In genomic region chr5:89221658-89222057, GRCm38 (mm10) we compare ENCODE assay signal across 8 mouse cellular contexts.
A peak's percentile ranks its signal among the peaks of the same experiment; 100 is the strongest.
DNase-seq lines count a peak whose midpoint lies in the region; ATAC-seq and TF ChIP-seq lines count a peak whose summit lies in the region.

No protein-coding gene starts in this region.

- no peak overlapping the region for H3K4me3 ChIP-seq in lung, adult 2 months (replicated peaks; ENCODE audit: extremely low read depth, low read depth, low read length)
- H3K4me3 ChIP-seq in neural tube, embryonic 14.5 days (ENCODE audit: low read depth, low read length), result no peak overlapping the region

- H3K27ac ChIP-seq in neural tube, embryonic 14.5 days (ENCODE audit: low read depth, low read length), result no peak overlapping the region

- no peak for TF ChIP-seq POLR2A in lung, adult 2 months (IDR thresholded peaks at IDR 0.05; ENCODE audit: borderline replicate concordance, extremely low read depth, low read depth, low read length)

- peak; percentile 51; the same call in 1 of the 2 replicates for TF ChIP-seq CTCF in lung, adult 2 months (IDR thresholded peaks at IDR 0.05; ENCODE audit: insufficient read depth, low read length)

- H3K36me3 ChIP-seq in neural tube, embryonic 14.5 days (ENCODE audit: control insufficient read depth, insufficient read depth, low read length), result no peaks in the 10 kb centered on the region

- peak; percentile 79 for ATAC-seq in frontal cortex, adult (ENCODE audit: low TSS enrichment)
- ATAC-seq in neural tube, embryonic 14.5 days (ENCODE audit: low read depth), result peak; percentile 88; the same call in 1 of the 2 replicates

- 53% methylated on average over 1 of the region's 1 CpGs for WGBS in lung, adult 2 months
- 57% methylated on average over 1 of the region's 1 CpGs for WGBS in neural tube, embryonic 14.5 days

- DNase-seq in frontal cortex, postnatal 36 days (ENCODE audit: low spot score in 2 of 2), result no peak
- DNase-seq in lung, adult 2 months, result no peak
- no peak for DNase-seq in lung, adult 18-20 months
- peak; percentile 63 for DNase-seq in embryo, embryonic 11 days
- DNase-seq in kidney, postnatal 4 days, result peak; percentile 60 to 69
- DNase-seq in c-Kit-positive CD71-positive TER-119-positive erythroid progenitor cells, embryonic 14.5 days (ENCODE audit: low spot score), result no peak

- H3K4me1 ChIP-seq in lung, adult 2 months (ENCODE audit: control insufficient read depth, insufficient read depth, low read length), result no peaks in the 10 kb centered on the region; the same call in 1 of the 2 replicates
- no peaks in the 10 kb centered on the region for H3K4me1 ChIP-seq in neural tube, embryonic 14.5 days (ENCODE audit: control insufficient read depth, insufficient read depth, low read length)

- no peaks in the 10 kb centered on the region for H3K9me3 ChIP-seq in neural tube, embryonic 14.5 days (ENCODE audit: control insufficient read depth, low read length)

- no peaks in the 10 kb centered on the region for H3K27me3 ChIP-seq in neural tube, embryonic 14.5 days (ENCODE audit: control insufficient read depth, insufficient read depth, low read length)

- no peak overlapping the region for H3K4me2 ChIP-seq in neural tube, embryonic 14.5 days (ENCODE audit: low read depth, low read length)

- H3K9ac ChIP-seq in neural tube, embryonic 14.5 days (replicated peaks; ENCODE audit: low read depth, low read length), result no peak overlapping the region

Comparison
In these comparisons a context has a peak if more than half of its experiments do, and no peak if none do; other contexts are left out.
1. DNase-seq: peak in embryo, embryonic 11 days (single experiment) and kidney, postnatal 4 days (2 of 2); none in frontal cortex, postnatal 36 days (0 of 2), lung, adult 2 months (single experiment), lung, adult 18-20 months (0 of 2) and c-Kit-positive CD71-positive TER-119-positive erythroid progenitor cells, embryonic 14.5 days (single experiment).